Mouse (Mus musculus): ENCODE data around the gene Tmem177. TPM values are rescaled to one million over a fixed set of nuclear protein-coding genes. Genes with fewer than 3 reads are reported as not detected.

The Tmem177 gene
- polyA plus RNA-seq, 1 experiment = 10.7 TPM

GRCm38 (mm10) chr1:119902551-119903230, 10.3 kb downstream of the Tmem177 start:
- peaks cover 7% of the 10 kb centered on the region for H3K4me1 ChIP-seq (ENCODE audit: control insufficient read depth, insufficient read depth, insufficient read length, low read length)
- H3K27ac ChIP-seq (replicated peaks; ENCODE audit: low read depth, low read length) = no peak overlapping the region
- no peak overlapping the region for H3K4me3 ChIP-seq (ENCODE audit: insufficient read depth, low read depth, low read length)

DNA sequence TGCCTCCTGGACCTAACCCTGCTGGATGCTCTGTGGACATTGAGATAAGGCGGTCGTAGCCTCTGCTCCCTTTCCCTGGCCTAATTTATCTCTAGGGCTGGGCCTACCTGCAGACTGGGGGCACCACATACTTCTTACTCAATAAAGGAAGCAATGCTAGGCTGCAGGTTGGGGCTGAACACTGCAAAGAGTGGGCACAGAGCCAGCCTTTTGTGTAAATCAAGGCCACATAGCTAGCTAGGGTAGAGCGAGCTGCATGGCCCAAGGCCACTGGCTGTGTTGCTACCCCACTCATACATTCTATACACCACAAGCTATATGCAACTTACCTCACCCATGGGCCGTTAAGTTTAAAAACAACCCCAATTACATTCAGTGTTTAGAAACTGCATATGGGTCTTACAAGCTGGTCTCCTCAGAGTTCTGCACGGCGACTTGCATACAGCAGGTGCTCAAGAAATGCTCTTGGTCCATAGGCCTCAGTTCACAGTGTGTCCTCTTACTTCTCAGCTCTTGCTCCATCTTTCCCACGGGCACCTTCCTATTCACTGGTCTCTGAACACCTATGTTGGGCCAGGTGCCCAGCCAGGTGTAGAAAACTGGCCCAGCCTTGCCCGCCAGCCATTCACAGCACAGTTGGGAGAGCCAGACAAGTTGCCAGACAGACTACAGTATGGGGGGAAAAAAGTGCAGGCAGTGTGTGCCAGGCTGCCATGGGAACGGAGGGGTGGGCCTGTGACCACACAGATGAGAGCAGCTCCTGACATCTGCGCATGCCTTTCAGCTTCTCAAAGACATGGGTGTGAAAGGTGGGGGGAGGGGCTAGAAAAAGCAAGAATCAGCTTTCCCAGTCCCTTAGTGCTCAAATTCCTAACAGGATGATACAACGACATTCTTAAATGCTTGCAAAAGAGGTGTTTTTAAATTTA, 13.5 kb downstream of the Tmem177 start:
- no peak overlapping the region for H3K4me3 ChIP-seq (ENCODE audit: insufficient read depth, low read depth, low read length)

GRCm38 (mm10) chr1:119894936-119895335, 18.1 kb downstream of the Tmem177 start:
- Histone ChIP-seq H3K4me1 (ENCODE audit: control insufficient read depth, insufficient read depth, insufficient read length, low read length) (no peaks in the 10 kb centered on the region), H3K27ac (replicated peaks; ENCODE audit: low read depth, low read length) (no peak overlapping the region), H3K4me3 (ENCODE audit: insufficient read depth, low read depth, low read length) (no peak overlapping the region)

More for the DNA sequence above, 13.5 kb downstream of the Tmem177 start:
- Histone ChIP-seq H3K4me1 (ENCODE audit: control insufficient read depth, insufficient read depth, insufficient read length, low read length) (peaks cover 7% of the 10 kb centered on the region), H3K27ac (replicated peaks; ENCODE audit: low read depth, low read length) (no peak overlapping the region)

DNA sequence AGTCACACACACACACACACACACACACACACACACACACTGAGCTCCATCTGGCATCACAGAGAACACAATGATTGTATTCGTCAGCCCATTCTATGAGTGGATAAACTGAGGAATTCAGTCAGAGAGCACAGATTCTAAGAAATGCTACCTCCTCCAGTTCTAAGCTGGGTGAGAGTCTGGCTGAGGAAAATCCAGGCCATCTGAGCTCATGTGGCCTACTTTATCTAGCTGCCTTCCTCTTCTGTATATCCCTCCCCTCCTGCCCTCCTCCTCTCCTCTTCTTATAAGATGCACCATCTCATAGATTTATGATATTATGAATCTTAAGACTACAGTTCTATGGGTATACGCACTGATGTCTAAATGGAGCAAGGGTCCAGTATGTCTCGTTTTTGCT, 19.4 kb downstream of the Tmem177 start:
- no peaks in the 10 kb centered on the region for H3K4me1 ChIP-seq (ENCODE audit: control insufficient read depth, insufficient read depth, insufficient read length, low read length)
- H3K4me3 ChIP-seq (ENCODE audit: insufficient read depth, low read depth, low read length) = no peak overlapping the region
- no peak overlapping the region for H3K27ac ChIP-seq (replicated peaks; ENCODE audit: low read depth, low read length)

GRCm38 (mm10) chr1:119892933-119893332, 20.1 kb downstream of the Tmem177 start:
- no peak overlapping the region for H3K27ac ChIP-seq (replicated peaks; ENCODE audit: low read depth, low read length)
- H3K4me1 ChIP-seq (ENCODE audit: control insufficient read depth, insufficient read depth, insufficient read length, low read length) = no peaks in the 10 kb centered on the region
- no peak overlapping the region for H3K4me3 ChIP-seq (ENCODE audit: insufficient read depth, low read depth, low read length)

DNA sequence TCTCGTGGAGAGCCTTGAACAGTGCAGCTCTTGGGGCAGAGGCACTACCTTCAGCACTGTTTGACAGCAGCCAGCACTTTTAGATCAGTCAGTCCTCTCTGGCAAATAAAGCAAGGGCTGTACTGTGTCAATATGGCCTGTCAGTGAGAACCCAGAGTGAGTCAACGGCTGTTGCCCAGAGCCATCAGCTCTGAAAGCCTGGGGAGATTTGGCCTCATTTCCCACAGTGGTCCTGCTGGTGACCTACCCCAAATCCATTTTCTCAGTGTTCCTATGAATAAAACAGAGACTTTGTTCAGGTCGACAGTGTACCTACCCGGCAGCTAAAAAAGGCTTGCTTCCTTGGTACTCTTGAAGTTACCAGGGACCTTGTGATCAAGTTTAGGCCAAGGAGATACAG, 21.1 kb downstream of the Tmem177 start:
- Histone ChIP-seq H3K4me3 (ENCODE audit: insufficient read depth, low read depth, low read length) (no peak overlapping the region), H3K27ac (replicated peaks; ENCODE audit: low read depth, low read length) (no peak overlapping the region), H3K4me1 (ENCODE audit: control insufficient read depth, insufficient read depth, insufficient read length, low read length) (no peaks in the 10 kb centered on the region)

- H3K4me3 ChIP-seq (ENCODE audit: insufficient read depth, low read depth, low read length) = no peak overlapping the region
Measured at GRCm38 (mm10) chr1:119891149-119891548, 21.9 kb downstream of the Tmem177 start.

DNA sequence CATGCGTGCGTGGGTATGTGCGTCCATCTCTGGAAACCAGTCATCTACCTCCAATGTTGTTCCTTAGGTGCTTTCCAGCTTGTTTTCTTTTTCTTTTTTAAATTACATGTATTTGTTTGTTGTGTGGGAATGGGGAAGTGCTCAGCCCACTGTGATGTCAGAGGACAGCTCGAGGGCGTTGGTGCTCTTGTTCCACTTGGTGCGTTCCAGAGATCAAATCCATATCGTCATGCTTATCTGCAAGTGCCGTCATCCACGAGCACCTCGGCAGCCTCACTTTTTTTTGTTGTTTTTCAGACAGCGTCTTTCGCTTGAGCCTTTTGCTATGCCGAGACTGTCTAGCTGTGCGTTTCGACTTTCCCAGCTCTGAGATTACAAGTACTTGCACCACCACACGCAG, 23.7 kb downstream of the Tmem177 start:
- Histone ChIP-seq H3K27ac (replicated peaks; ENCODE audit: low read depth, low read length) (no peak overlapping the region), H3K4me1 (ENCODE audit: control insufficient read depth, insufficient read depth, insufficient read length, low read length) (peaks cover 5% of the 10 kb centered on the region; the same call in 1 of the 2 replicates), H3K4me3 (ENCODE audit: insufficient read depth, low read depth, low read length) (no peak overlapping the region)

More at GRCm38 (mm10) chr1:119891149-119891548, 21.9 kb downstream of the Tmem177 start:
- H3K4me1 ChIP-seq (ENCODE audit: control insufficient read depth, insufficient read depth, insufficient read length, low read length) = no peaks in the 10 kb centered on the region
- H3K27ac ChIP-seq (replicated peaks; ENCODE audit: low read depth, low read length) = no peak overlapping the region

- H3K4me3 ChIP-seq (ENCODE audit: insufficient read depth, low read depth, low read length) = no peak overlapping the region
- H3K4me1 ChIP-seq (ENCODE audit: control insufficient read depth, insufficient read depth, insufficient read length, low read length) = peaks cover 5% of the 10 kb centered on the region; the same call in 1 of the 2 replicates
- no peak overlapping the region for H3K27ac ChIP-seq (replicated peaks; ENCODE audit: low read depth, low read length)
Measured at GRCm38 (mm10) chr1:119886320-119886719, 26.7 kb downstream of the Tmem177 start.

DNA sequence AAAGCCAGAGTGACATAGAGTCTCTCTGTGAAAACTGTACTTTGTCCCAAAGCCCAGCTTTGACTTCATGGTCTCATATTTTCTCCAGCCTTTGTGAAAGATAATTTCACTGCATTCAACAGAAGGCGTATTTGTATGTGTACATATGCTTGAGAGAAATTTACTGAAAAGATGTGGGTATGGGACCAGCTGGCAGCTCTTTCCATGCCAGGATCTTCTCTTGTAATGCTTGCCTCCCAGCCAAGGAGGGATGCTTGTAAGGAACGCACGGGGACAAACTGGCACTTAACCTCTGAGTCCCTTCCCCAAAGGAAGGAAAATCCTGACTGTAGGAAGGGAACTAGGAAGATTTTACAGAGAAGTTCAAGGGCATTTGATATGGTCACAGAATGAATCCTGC, 28.7 kb downstream of the Tmem177 start:
- Histone ChIP-seq H3K4me1 (ENCODE audit: control insufficient read depth, insufficient read depth, insufficient read length, low read length) (peaks cover 8% of the 10 kb centered on the region; the same call in 1 of the 2 replicates), H3K4me3 (ENCODE audit: insufficient read depth, low read depth, low read length) (no peak overlapping the region), H3K27ac (replicated peaks; ENCODE audit: low read depth, low read length) (no peak overlapping the region)

DNA sequence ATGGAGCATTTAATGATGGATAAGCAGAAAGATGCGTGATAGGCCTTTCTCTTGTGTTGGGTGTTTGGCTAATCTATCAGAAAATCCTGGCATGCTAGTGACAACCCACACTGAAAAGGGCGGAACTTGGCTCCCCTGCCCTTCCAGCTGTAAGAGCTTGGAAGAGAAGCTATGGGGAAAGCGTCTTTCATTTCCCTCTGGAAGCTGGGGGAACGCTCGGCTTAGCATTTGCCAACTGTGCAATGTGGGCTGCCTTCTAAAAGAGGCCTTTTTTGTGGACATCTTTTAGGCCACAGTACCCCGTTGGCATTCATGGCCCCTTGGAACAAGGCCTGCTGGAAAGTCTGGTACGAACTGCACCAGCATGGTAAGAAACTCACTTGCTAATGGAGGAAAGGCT, 34.1 kb downstream of the Tmem177 start:
- Histone ChIP-seq H3K4me3 (ENCODE audit: insufficient read depth, low read depth, low read length) (no peak overlapping the region), H3K4me1 (ENCODE audit: control insufficient read depth, insufficient read depth, insufficient read length, low read length) (peaks cover 6% of the 10 kb centered on the region; the same call in 1 of the 2 replicates)

GRCm38 (mm10) chr1:119877469-119877868, 35.5 kb downstream of the Tmem177 start:
- H3K27ac ChIP-seq (replicated peaks; ENCODE audit: low read depth, low read length) = no peak overlapping the region
- H3K4me3 ChIP-seq (ENCODE audit: insufficient read depth, low read depth, low read length) = no peak overlapping the region
- peaks cover 6% of the 10 kb centered on the region; the same call in 1 of the 2 replicates for H3K4me1 ChIP-seq (ENCODE audit: control insufficient read depth, insufficient read depth, insufficient read length, low read length)

More for the DNA sequence above, 34.1 kb downstream of the Tmem177 start:
- no peak overlapping the region for H3K27ac ChIP-seq (replicated peaks; ENCODE audit: low read depth, low read length)

DNA sequence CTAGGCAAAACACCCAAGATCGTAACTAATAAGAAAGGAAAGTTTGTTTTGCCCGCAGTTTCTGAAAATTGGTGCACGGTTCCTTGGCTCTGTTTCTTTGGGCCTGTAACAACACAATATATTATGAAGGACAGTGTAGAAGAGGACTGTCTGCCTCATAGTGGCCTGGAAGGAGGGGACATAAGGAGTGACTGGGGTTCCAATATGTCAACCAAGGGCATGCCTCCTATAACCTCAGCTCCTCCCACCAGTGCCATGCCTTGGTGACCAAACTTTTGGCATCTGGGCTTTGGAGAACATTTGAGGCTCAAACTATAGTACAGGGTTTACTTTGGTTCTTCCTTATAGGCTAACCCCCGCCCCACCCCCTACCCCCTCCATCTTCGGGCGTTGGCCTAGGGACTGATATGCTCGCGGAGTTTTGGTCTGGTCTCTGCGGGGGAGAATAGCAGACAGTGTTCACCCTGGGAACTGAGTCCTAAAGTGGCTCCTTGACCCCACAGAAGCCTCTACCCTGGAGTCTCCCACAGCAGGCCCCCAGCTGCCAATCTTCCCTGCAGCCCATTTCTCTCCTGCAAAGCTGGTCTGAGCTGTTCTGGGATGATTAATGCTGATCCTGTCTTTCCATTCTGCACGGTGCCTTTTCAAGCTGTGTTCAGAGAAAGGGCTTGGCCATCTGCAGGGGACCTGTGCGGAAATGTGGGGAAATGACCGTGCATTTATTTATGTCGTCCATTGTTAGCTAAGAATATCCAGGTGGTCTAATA, 44.4 kb downstream of the Tmem177 start:
- Histone ChIP-seq H3K27ac (replicated peaks; ENCODE audit: low read depth, low read length) (no peak overlapping the region), H3K4me1 (ENCODE audit: control insufficient read depth, insufficient read depth, insufficient read length, low read length) (no peaks in the 10 kb centered on the region)

DNA sequence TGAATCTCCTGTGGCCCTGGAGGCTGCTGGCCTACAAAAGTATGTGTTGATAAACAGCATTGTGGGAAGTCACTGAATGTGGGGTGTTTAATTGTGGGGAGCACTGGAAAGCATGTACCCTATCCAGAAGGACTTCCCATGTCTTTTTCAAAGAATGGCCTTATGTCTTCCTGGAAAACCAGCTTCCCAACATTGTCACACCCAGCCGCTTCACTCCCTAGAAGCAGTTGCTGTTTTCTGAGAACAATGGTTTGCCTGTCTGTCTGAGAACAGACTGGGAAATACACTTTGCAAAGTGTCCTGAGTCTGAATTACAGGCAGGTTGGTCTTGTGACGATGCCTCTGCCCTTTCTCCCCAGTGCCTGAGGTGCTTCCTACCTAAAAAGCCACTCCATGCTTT, 45.7 kb downstream of the Tmem177 start:
- Histone ChIP-seq H3K27ac (replicated peaks; ENCODE audit: low read depth, low read length) (no peak overlapping the region), H3K4me1 (ENCODE audit: control insufficient read depth, insufficient read depth, insufficient read length, low read length) (no peaks in the 10 kb centered on the region), H3K4me3 (ENCODE audit: insufficient read depth, low read depth, low read length) (no peak overlapping the region)

More for the DNA sequence above, 44.4 kb downstream of the Tmem177 start:
- H3K4me3 ChIP-seq (ENCODE audit: insufficient read depth, low read depth, low read length) = no peak overlapping the region

- Histone ChIP-seq H3K27ac (replicated peaks; ENCODE audit: low read depth, low read length) (no peak overlapping the region), H3K4me1 (ENCODE audit: control insufficient read depth, insufficient read depth, insufficient read length, low read length) (no peaks in the 10 kb centered on the region), H3K4me3 (ENCODE audit: insufficient read depth, low read depth, low read length) (no peak overlapping the region)
Measured at GRCm38 (mm10) chr1:119865311-119865710, 47.7 kb downstream of the Tmem177 start.
